Mouse (Mus musculus): ENCODE results near the gene Gm5127.

DNA sequence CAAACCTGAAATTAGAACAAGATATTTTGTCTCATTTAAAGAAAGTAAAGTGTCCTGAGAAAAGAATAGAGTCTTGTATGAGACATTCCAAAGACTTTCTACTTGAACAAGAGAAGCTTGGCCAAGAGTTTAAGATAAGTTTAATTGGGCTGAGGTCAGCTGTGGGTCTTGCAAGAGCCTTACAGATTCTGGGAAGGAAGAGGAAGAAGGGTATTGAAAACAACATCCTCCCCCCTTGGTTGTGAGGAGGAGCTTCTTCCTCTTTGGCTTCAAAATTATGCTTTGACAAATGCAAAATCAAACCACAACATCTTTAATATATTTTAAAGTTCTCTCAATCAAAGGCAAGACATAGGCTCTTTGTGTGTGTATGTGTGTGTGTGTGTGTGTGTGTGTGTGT, 50.6 kb downstream of the Gm5127 start:
- TF ChIP-seq USF1 (IDR thresholded peaks at IDR 0.05; ENCODE audit: low read depth) (no peak), TCF3 (IDR thresholded peaks at IDR 0.05; ENCODE audit: insufficient read length, low read depth) (no peak), CEBPB (IDR thresholded peaks at IDR 0.05; ENCODE audit: insufficient read depth, poor library complexity, severe bottlenecking) (no peak)
